Mouse (Mus musculus) lung, postnatal 4 days (tissue): ENCODE results near the gene Slit1.

Experiments
- DNase-seq, 2 experiments: peaks; one replicate each; pipeline ENCODE4 v3.0.0; 2021

Gene Slit1

DNA sequence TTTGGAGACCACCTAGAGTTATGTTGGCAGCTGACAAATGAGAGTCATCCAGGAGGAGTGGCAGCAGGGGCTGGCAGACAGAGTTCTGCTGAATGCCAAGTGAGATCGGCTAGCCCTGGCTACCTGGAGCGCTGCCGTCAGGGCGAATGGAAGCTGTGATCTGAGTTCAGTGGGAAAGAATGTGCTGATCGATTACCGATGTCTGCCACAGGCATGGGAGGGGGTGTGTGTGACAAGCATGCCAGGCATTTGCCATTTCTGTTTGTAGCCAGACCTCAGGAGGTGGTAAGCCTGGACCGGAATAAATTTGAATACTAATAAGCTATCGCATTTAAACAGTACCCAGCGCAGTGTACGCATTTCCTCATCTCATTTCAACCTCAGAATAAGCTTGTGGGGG is 91.5 kb downstream of the Slit1 start:
- DNase-seq: no peak

GRCm38 (mm10) chr19:41649394-41649793 is 94.1 kb downstream of the Slit1 start:
- no peak for DNase-seq

DNA sequence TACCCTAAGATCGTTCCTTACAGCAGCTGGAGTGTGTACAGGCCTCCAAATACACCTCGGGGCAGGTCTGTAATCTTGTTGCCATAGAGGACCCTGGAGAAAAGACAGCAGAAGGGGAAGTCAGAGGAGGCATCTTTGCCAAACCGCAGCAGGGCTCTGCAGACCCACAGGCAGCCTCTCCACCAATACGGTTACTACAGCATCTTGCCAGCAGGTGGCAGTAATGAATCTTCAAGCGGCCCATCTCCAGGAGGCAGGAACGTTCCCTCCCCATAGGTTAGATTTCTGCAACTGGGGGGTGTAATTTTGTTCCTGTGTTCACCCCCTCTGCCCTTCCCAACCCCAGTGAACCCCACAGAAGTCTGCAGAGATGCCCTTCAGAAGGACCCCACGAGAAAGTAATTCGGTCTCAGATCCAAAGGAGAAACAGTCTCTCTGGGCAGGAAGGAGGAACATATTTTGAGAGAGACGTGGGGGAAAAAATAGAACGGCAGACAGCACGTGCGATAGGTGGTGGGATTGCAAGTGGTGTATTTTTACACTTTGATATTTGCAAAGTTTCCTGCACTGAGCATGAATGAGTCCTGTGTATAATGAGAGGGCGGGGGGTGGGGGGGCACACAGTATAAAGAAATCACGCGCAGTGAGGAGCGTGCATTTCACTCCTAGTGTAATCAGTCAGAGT is 96.4 kb downstream of the Slit1 start:
- peak; percentile 47 to 81 for DNase-seq

GRCm38 (mm10) chr19:41643010-41643409 is 100.5 kb downstream of the Slit1 start:
- DNase-seq: no peak

DNA sequence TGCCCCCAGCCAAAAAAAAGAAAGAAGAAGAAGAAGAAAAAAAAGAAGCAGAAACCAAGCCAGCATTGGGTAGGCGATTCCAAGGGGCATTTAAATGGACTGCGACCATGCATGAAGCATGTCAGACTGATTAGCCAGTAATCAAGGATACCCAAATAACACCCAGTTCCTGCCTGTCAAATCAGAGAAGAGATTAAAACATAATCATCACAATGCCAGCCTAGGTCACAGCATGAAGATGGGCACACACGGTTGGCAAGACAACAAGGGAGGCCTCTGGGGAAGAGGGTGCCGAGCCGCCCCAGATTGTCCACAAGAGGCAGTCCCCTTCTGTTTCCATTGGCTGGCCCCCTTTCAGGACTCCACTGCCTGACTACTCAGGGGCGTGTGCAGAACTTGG is 108.5 kb downstream of the Slit1 start:
- no peak for DNase-seq

DNA sequence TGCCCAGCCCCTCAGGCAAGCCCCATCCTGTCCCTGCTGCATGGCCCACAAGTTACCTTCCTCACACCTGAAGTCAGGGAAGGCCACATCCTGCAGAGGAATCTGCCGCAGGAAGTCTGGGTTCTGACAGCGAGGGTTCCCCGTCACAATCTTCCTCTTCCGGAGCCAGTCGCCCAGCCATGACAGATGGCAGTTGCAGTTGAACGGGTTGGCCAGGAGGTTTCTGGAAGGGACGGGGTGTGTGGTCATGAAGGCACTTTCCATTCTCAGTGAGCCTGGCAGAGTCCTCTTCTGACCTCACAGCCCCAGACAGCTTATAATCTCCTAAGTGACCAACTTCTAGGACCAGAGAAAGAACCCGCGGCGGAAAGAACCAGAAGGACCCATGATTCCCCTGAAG is 109.4 kb downstream of the Slit1 start:
- no peak for DNase-seq

- DNase-seq: peak in 1 of 2 experiments; percentile 60
These were observed 113.9 kb downstream of the Slit1 start for GRCm38 (mm10) chr19:41629532-41629931.

- peak in 1 of 2 experiments; percentile 31 for DNase-seq
These were observed 114.5 kb downstream of the Slit1 start for GRCm38 (mm10) chr19:41628970-41629369.

DNA sequence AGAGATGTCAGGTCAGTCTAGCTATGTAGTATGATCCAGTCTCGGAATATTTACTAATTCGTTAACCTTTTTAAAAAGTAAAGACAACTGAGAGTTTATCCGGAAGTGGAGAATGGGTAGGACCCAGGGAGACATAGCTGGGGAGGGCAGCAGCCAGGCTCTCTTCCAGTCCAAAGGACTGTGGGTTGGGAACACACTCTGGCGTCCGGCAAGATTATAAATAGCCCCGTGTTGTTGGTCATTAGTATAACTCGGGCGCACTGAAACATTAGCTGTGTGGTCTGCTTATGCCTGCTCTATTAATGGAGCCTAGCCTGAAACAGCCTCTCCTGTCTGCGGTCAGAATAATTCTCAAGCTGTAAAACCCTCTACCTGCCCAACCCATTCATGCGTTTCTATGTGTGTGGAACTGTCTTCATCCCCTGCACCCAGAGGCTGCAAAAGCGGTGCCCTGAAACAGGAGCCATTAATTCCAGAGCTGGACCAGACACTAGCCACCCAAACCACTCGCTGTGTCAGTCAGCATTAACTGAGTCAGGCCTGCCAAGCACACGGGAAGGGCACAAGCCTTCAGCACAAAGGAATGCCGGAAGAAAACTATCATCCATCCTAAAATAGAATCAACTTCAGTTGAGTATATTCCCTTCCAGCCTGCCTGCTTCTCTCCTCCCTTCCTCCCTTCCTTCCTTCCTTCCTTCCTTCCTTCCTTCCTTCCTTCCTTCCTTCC is 122.9 kb downstream of the Slit1 start:
- DNase-seq: no peak

DNA sequence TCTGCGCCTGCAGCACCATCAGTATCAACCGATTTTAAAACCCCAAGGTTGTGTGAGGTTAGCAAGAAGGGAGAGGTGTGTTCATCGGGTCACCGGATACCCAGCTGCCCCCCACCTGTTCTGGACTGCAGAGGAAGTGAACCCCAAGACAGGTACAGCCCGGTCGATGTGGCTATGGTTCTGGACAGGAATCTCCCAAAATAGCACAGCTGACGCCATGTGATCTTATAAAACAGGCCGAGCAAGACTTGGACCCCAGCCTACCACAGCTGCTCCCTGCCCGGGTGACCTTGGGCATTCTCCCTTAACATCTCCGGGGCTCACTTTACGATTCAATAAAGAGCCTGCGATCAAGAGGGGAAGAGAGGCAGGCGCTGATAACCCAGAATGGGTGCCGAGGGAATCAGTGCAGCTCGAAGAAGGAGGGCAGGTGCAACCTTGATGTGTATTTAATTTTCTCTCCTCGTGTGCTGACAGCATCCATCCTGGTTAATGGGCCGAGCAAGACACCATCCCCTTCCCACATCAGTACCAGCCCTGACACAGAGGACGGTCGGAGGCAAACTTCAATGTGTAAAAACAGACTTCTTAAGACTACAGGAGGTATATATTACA is 124.6 kb downstream of the Slit1 start:
- DNase-seq: no peak

- DNase-seq: no peak
These were observed 125.3 kb downstream of the Slit1 start for GRCm38 (mm10) chr19:41618153-41618657.

DNA sequence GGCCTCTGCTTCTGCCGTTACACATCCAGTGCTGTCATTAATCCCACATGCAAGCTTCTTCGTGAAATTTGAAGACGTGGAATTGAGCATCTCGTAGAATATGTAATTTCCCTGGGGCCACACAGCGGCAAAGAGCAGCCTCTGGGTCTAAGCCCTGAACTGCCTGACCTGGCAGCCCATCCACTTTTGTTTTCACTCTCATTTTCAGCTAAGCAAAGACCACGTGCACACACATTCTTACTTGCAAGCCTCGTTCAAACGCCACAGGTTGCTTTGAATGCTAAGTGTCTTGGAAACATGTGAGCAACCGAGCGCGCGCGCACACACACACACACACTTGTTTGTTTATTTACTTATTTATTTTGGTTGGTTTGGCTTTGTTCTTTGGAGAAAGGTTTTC is 126.4 kb downstream of the Slit1 start:
- DNase-seq: no peak

DNA sequence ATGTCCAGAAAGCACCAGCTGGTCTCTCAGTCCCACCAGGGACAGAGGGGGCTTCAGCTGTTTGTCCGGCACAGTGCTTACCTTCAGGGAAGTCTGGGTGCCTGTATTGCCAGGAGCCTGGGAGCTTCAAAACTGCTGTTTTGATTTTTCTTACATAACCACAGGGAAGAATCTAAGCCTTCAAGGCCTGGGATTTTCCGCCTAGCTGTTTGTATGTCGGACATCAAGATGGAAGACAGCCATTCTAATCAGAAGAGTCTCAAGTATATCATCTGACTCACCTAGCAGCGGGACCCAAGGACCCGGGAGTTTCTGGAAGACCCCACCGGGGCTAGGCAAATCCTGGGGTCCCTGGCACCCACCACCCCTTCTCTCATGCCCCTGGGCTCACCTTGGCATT is 127.2 kb downstream of the Slit1 start:
- DNase-seq: no peak

- peak; percentile 18 to 56 for DNase-seq
These were observed 127.8 kb downstream of the Slit1 start for GRCm38 (mm10) chr19:41615606-41616224.

GRCm38 (mm10) chr19:41613325-41614087 is 130.0 kb downstream of the Slit1 start:
- no peak for DNase-seq

DNA sequence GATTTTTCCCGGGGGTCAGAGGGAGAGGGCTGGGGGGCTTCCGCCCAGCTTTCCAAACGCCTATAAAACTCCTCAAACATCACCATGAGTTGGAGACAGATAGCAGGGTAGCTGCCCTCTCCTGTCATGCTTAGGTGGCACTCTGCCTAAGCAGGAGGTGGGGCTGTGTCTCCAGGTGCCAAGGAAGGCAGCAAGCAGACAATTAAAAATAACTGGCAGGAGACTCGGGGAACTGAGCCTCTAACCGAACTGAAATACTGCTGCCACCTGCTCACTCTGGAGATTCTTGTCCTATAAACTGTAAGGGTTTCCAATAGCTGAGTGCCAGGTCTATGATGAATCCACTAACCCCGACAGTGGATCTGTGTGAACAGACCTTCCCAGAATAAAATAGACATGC is 131.8 kb downstream of the Slit1 start:
- DNase-seq: no peak

- DNase-seq: no peak
These were observed 137.1 kb downstream of the Slit1 start for GRCm38 (mm10) chr19:41606208-41606987.

DNA sequence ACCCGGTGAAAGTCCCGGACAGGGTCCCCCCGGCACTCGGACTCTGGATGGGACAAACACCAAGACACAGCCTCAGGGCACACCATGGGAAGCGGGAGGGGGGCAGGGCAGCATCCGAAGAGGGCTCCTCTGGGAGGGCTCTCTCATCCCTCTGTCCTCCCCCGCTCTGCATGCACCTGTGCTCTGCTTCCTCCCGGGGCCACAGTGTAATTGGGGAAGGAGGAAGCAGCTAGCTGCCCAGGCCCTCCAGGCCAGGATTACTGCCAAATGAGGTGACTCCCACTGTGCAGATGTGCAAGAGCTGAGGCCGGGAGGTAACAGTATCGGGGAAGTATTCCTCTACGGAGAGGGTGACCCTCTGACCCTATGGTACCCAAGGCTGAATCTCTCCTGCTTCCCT is 142.8 kb downstream of the Slit1 start:
- DNase-seq: no peak

DNA sequence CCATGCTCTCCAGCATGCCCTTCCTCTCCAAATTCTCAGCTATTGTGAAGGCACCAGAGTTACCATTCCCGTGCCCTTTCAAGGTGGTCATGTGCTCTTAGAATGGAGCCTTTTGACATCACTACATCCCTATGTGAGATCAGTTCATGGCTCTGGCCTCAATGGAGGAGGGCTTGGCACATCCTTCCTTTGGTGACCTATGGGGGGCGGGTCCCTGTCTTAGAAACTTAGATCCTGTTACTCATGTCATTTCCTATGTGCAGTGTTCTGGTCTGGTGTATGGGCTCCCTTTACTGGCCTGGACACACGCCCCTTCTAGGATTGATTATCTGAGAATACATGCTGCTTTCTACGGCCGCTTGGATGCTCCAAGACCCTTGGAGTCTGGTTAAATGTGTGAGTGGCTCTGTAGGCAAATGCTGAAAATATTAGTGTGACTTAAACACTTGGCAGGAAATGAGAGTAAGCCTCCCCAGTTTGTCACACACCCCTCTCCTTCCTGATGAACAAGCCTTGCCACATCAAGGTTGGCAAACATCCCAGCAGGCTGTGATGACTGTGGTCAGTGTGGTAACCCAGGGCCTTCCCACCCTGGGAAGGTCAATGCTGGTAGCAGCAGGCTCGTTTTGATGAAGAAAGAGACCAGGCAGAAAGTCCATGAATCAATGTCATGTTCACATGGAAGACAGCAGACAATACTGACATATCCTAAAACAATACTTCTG is 146.1 kb downstream of the Slit1 start:
- peak; percentile 80 to 81 for DNase-seq

DNA sequence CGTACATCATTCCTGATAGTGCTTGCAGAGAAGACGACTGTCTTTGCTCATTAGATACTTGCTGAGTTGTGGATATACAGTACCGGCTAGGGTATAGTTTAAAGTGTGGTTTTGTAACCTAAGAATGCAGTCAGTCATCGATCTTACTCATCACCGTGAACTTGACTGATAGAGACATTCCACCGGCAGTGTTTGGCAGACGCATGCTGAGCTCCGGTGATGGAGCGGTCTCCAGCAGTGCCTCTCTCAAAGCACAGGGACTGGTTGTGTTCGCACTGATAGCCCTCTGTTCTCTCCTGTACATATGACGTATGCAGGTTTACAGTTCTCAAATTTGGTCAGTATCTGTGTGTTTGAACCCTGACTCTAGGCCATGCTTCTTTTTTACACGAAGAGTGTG is 151.7 kb downstream of the Slit1 start:
- DNase-seq: no peak

GRCm38 (mm10) chr19:41589681-41590080 is 153.8 kb downstream of the Slit1 start:
- no peak for DNase-seq
